Mouse (Mus musculus) limb, embryonic 11.5 days (tissue): ENCODE measurements around the gene Hhatl. TPM values are rescaled to one million over a fixed set of nuclear protein-coding genes. Genes with fewer than 3 reads are reported as not detected.

Experiments
- ATAC-seq: fragments of 200-750 bp; cut with Nextera tagmentation; 2 replicates; pipeline ENCODE4 v1.8.0; 2017; ENCODE audit warnings: low read depth; ENCODE audit not compliant: insufficient number of reproducible peaks, low FRiP score, low TSS enrichment
- DNase-seq: peaks from one replicate; pipeline ENCODE4 v3.0.0-alpha.2; 2015; ENCODE audit warnings: low spot score
- H3K27ac ChIP-seq: fragments of 300-500 bp; sonication (generic); replicated peaks from 2 replicates; pipeline ENCODE4 v1.5.1; 2014; ENCODE audit warnings: low read depth, mild to moderate bottlenecking, low read length
- H3K27me3 ChIP-seq: fragments of 300-500 bp; sonication (generic); 2 replicates; pipeline ENCODE4 v1.6.1; 2014; ENCODE audit warnings: mild to moderate bottlenecking, low read length, mixed read lengths; ENCODE audit not compliant: control insufficient read depth, insufficient read depth
- H3K36me3 ChIP-seq: fragments of 300-500 bp; sonication (generic); 2 replicates; pipeline ENCODE4 v1.6.1; 2014; ENCODE audit warnings: mild to moderate bottlenecking, low read length, moderate library complexity, mixed read lengths; ENCODE audit not compliant: control insufficient read depth, insufficient read depth
- H3K4me1 ChIP-seq: fragments of 300-500 bp; sonication (generic); 2 replicates; pipeline ENCODE4 v1.6.1; 2014; ENCODE audit warnings: low read length, mixed read lengths; ENCODE audit not compliant: control insufficient read depth, insufficient read depth
- H3K4me2 ChIP-seq: fragments of 300-500 bp; sonication (generic); 2 replicates; pipeline ENCODE4 v1.6.1; 2014; ENCODE audit warnings: low read depth, mild to moderate bottlenecking, moderate library complexity; ENCODE audit not compliant: severe bottlenecking
- H3K4me3 ChIP-seq: fragments of 300-500 bp; sonication (generic); 2 replicates; pipeline ENCODE4 v1.5.1; 2014; ENCODE audit warnings: low read depth, low read length
- H3K9ac ChIP-seq: fragments of 300-500 bp; sonication (generic); 2 replicates; pipeline ENCODE4 v1.6.1; 2014; ENCODE audit warnings: mild to moderate bottlenecking, low read length
- H3K9me3 ChIP-seq: fragments of 300-500 bp; sonication (generic); 2 replicates; pipeline ENCODE4 v1.6.1; 2016; ENCODE audit warnings: low read length; ENCODE audit not compliant: control insufficient read depth
- WGBS: fragments of 180-500 bp; shearing (Covaris S2); extraction: QIAGEN DNeasy Blood & Tissue Kit; methylation state at CpG from one replicate; pipeline ENCODE4 v1.1.7; 2014; 5-methylcytosine and 5-hydroxymethylcytosine counted together
- polyA plus RNA-seq: library from polyadenylated mRNA; unstranded; fragments of >200 nt; fragmentation: Nextera tagmentation; extraction: Ambion mirVana; gene quantifications from 2 replicates; pipeline ENCODE4 v1.2.1, GENCODE M21; 2014

The Hhatl gene
- polyA plus RNA-seq, 1 experiment from 2014 or later = not detected

GRCm38 (mm10) chr9:121829270-121829992 lies 37.1 kb upstream of the Hhatl start:
- Histone ChIP-seq H3K4me1 (no peaks in the 10 kb centered on the region), H3K4me2 (no peak overlapping the region), H3K27me3 (no peaks in the 10 kb centered on the region), H3K36me3 (no peaks in the 10 kb centered on the region), H3K4me3 (no peak overlapping the region), H3K9me3 (no peaks in the 10 kb centered on the region), H3K27ac (no peak overlapping the region), H3K9ac (no peak overlapping the region)
- DNase-seq (no peak), ATAC-seq (no peak)
- WGBS = 63% methylated on average over 7 of the region's 7 CpGs

DNA sequence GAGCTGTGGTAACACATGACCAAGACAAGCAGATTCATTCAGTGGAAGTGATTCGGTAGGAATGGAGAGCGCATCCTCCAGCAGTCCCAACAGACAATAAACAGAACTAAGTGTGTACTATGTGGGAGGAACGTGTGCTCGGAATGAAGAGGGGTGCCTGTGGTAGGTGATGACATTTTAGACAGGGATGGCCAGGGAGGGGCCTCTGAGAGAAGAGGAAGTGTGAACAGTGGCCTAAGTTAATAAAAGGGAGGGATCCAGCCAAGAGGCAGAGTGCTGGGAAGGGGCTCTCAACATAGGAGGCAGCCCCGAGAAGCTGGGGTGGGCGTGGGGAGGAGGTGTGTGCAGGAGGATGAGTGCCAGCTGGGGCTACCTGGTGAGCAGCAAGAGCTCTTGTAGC lies 36.0 kb upstream of the Hhatl start:
- no peak overlapping the region for H3K4me2 ChIP-seq
- H3K27ac ChIP-seq = no peak overlapping the region
- H3K4me3 ChIP-seq = no peak overlapping the region
- no peak overlapping the region for H3K9ac ChIP-seq
- no peaks in the 10 kb centered on the region for H3K9me3 ChIP-seq
- ATAC-seq (no peak), DNase-seq (no peak)
- no peaks in the 10 kb centered on the region for H3K4me1 ChIP-seq
- 81% methylated on average over 6 of the region's 6 CpGs for WGBS
- H3K36me3 ChIP-seq = no peaks in the 10 kb centered on the region
- no peaks in the 10 kb centered on the region for H3K27me3 ChIP-seq

- Histone ChIP-seq H3K9me3 (no peaks in the 10 kb centered on the region), H3K27me3 (no peaks in the 10 kb centered on the region), H3K4me2 (no peak overlapping the region), H3K4me3 (no peak overlapping the region), H3K27ac (no peak overlapping the region), H3K36me3 (no peaks in the 10 kb centered on the region), H3K4me1 (no peaks in the 10 kb centered on the region), H3K9ac (no peak overlapping the region)
- 89% methylated on average over 3 of the region's 3 CpGs for WGBS
- DNase-seq (no peak), ATAC-seq (no peak)
These were observed 34.0 kb upstream of the Hhatl start for GRCm38 (mm10) chr9:121826356-121826755.

GRCm38 (mm10) chr9:121823991-121824390 lies 31.7 kb upstream of the Hhatl start:
- 86% methylated on average over 7 of the region's 7 CpGs for WGBS
- Histone ChIP-seq H3K27ac (no peak overlapping the region), H3K9me3 (no peaks in the 10 kb centered on the region), H3K4me3 (no peak overlapping the region), H3K27me3 (no peaks in the 10 kb centered on the region), H3K4me1 (no peaks in the 10 kb centered on the region), H3K9ac (no peak overlapping the region), H3K4me2 (no peak overlapping the region), H3K36me3 (no peaks in the 10 kb centered on the region)
- no peak for ATAC-seq
- no peak for DNase-seq

GRCm38 (mm10) chr9:121823051-121823450 lies 30.7 kb upstream of the Hhatl start:
- Histone ChIP-seq H3K27ac (no peak overlapping the region), H3K36me3 (no peaks in the 10 kb centered on the region), H3K4me3 (no peak overlapping the region), H3K9ac (no peak overlapping the region), H3K4me1 (no peaks in the 10 kb centered on the region), H3K9me3 (no peaks in the 10 kb centered on the region), H3K27me3 (no peaks in the 10 kb centered on the region), H3K4me2 (no peak overlapping the region)
- no peak for DNase-seq
- ATAC-seq = no peak
- 91% methylated on average over 1 of the region's 1 CpGs for WGBS

DNA sequence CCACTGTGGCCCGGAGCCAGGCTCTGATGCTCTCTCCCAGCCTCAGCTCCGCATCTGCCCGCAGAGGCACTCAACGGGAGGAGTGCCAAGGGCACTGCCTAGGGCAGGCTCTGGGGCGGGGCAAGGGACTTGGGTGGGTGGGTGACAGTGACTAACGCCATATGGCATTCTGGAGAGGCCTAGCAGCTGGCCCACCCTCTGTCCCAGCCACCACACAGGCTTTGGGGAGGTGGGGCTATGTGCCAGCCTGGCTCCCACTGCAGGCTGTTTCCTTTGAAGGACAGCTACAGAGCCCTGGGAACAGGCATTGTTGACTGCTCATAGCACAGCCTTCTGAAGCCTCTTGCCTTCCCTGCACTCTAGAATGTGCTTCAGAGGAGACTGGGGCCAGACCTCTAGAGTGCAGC lies 30.3 kb upstream of the Hhatl start:
- Histone ChIP-seq H3K36me3 (no peaks in the 10 kb centered on the region), H3K4me2 (no peak overlapping the region), H3K4me1 (no peaks in the 10 kb centered on the region), H3K27me3 (no peaks in the 10 kb centered on the region), H3K27ac (no peak overlapping the region), H3K9ac (no peak overlapping the region), H3K9me3 (no peaks in the 10 kb centered on the region), H3K4me3 (no peak overlapping the region)
- WGBS = 79% methylated on average over 6 of the region's 6 CpGs
- DNase-seq (no peak), ATAC-seq (no peak)

DNA sequence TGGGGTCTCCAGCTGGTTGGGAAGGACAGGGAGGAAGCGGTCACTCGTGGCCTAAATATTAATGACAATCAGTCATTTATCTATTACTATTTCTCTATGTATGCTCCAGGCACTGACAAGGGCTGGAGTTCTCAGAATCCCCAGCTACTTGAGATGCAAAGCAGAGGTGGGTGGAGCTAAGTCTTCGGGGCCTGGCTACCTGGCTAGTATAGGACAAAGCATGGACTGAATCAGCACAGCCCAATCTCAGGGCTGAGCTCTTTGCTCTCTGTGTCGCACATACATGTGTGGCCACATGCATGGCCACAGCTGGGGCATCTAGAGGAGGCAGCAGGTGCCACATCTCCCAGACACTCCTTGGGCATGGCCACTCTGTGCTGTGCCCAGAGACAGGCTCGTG lies 28.5 kb upstream of the Hhatl start:
- no peak for ATAC-seq
- Histone ChIP-seq H3K27me3 (no peaks in the 10 kb centered on the region), H3K27ac (no peak overlapping the region), H3K4me3 (no peak overlapping the region), H3K9ac (no peak overlapping the region), H3K4me1 (no peaks in the 10 kb centered on the region), H3K9me3 (no peaks in the 10 kb centered on the region), H3K4me2 (no peak overlapping the region), H3K36me3 (no peaks in the 10 kb centered on the region)
- no peak for DNase-seq
- WGBS = 66% methylated on average over 5 of the region's 5 CpGs

GRCm38 (mm10) chr9:121819771-121820471 lies 27.6 kb upstream of the Hhatl start:
- Histone ChIP-seq H3K4me3 (no peak overlapping the region), H3K9ac (no peak overlapping the region), H3K27ac (no peak overlapping the region), H3K36me3 (no peaks in the 10 kb centered on the region), H3K4me2 (no peak overlapping the region), H3K9me3 (no peaks in the 10 kb centered on the region), H3K27me3 (no peaks in the 10 kb centered on the region), H3K4me1 (no peaks in the 10 kb centered on the region)
- WGBS = 65% methylated on average over 7 of the region's 7 CpGs
- no peak for ATAC-seq
- no peak for DNase-seq
